Mouse (Mus musculus) adrenal gland, postnatal 25 days (tissue): ENCODE measurements at regions not wholly inside any gene's neighbourhood (a gene's known extent, or its start where the extent isn't known, plus 50 kb on each side); places are given as distances from the start of the nearest gene placed in this dataset.

Experiments used
- DNase-seq: peaks from one replicate; pipeline ENCODE4 v3.0.0; 2021; ENCODE audit warnings: mixed read lengths

DNA sequence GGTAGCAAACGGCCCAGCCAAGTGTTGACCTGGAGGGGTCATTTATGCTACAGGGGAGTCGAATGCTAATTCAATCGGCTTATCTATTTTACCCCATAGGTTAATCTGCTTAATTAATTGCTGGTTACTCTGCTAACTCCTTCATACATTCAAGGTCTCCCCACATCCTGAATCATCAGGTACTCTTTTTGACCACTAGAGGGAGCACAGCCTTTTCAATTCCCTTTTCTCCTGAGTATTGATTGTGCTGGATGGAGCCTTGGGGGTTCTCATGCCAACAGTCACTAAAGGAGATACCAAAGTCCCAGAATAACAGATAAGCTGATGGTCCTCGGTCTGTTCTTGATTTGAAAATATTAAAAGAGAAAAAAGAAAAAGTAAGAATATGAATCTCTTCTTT is 126.8 kb downstream of the Polr2m start:
- DNase-seq = no peak

DNA sequence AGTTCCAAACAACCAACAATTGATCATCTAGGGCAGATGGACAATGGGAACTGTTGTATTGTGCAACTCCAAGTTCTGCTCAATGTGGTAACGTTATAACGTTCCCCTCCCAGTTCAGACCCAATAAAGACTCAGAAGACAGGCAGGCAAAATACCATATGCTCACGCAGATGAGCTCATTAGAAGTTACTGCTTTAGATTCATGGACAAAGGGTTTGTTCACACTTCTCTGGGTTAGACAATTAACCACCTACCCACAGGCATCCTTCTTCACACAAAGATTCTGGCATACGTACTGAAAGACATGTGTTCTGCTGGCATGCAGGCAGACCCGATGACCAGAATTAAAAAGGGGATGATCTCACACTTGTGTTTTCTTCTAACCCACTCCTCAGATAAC is 130.0 kb downstream of the Polr2m start:
- DNase-seq = no peak
